Mouse (Mus musculus): Measurements from ENCODE around the gene Fam185a. TPM values are rescaled to one million over a fixed set of nuclear protein-coding genes. Genes with fewer than 3 reads are reported as not detected.

Gene Fam185a
- total RNA-seq, 1 experiment from 2014 or later = 10.9 TPM

GRCm38 (mm10) chr5:21528068-21528842 lies 103.5 kb downstream of the Fam185a start:
- peak; percentile 81 for ATAC-seq (replicated peaks; ENCODE audit: low read depth, poor library complexity, severe bottlenecking)

DNA sequence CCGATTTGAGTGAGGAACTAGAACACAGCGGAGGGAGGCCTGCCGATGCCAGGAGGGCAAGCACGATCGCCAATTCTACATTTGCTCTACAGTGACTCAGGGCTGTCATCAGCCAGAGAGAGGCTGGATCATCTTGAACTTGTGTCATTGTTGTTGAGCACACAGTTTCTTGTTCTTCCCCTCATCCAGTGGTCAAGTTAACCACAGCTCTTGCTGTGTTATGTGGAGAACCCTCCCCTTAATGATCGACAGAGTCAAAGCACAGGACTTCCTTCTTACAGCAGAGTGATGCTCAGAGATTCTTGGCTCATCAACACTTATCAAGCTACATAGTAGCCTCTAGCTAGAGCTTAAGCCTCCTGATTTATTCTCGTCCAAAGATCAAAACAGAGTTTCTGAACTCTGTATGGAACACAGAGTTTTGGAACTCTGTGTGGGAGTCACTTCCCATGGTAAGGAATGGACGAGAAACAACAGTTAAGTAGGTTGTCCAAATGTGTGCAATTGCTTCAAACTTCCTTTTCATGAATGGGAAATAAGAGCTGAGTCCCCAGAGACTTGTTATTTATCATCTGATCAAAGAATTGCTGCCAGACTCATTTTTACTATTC lies 104.5 kb downstream of the Fam185a start:
- peak; percentile 51 for ATAC-seq (replicated peaks; ENCODE audit: low read depth, poor library complexity, severe bottlenecking)

Other genes with a start within 250 kb of the Fam185a start
- 3.6 and 9.3 TPM in 2 replicates for gene Gsap, start 238.7 kb upstream of the Fam185a start, total RNA-seq (2017)
- 17.9 and 20.7 TPM in 2 replicates for gene Fgl2, start 52.3 kb upstream of the Fam185a start, total RNA-seq (2017)
- gene Ccdc146, start 281 bp upstream of the Fam185a start, total RNA-seq (2017) = not detected in 2 replicates
- not detected in 2 replicates for gene Lrrc17, start 118.6 kb downstream of the Fam185a start, total RNA-seq (2017)
- gene Fbxl13, start 220.7 kb downstream of the Fam185a start, total RNA-seq (2017) = 1.8 and 2.7 TPM in 2 replicates
- 68.0 and 73.7 TPM in 2 replicates for gene Armc10, start 220.9 kb downstream of the Fam185a start, total RNA-seq (2017)